Mouse (Mus musculus) ovary, adult 18-20 months (tissue): Measurements from ENCODE around the gene Dpm3.
A peak's percentile ranks its signal among the peaks of the same experiment; 100 is the strongest.
"Not testable (repeated sequence)": the region's sequence is repeated elsewhere in the genome, so short reads cannot be mapped to it uniquely, and the experiment has no call there.

Experiments
- DNase-seq: peaks from one replicate; pipeline ENCODE4 v3.0.0; 2022; ENCODE audit warnings: low spot score, mixed read lengths

Dpm3 gene

GRCm38 (mm10) chr3:89259076-89259475 is at the start of gene Dpm3:
Gene Dpm3 (plus strand): TSS chr3:89259358.
- DNase-seq: no peak

- no peak for DNase-seq
Measured at GRCm38 (mm10) chr3:89209731-89210130, 49.4 kb upstream of the Dpm3 start.

GRCm38 (mm10) chr3:89210162-89210561 is 49.0 kb upstream of the Dpm3 start:
- DNase-seq: no peak

- DNase-seq: peak; percentile 49
Measured at GRCm38 (mm10) chr3:89210731-89211130, 48.4 kb upstream of the Dpm3 start.

- DNase-seq: peak; percentile 93
Measured at GRCm38 (mm10) chr3:89213803-89214530, 45.2 kb upstream of the Dpm3 start.

- DNase-seq: no peak
Measured at GRCm38 (mm10) chr3:89214681-89215411, 44.3 kb upstream of the Dpm3 start, which contains the start of gene Thbs3. Gene Thbs3 (plus strand): TSS chr3:89215180.

GRCm38 (mm10) chr3:89215853-89216252 is 43.3 kb upstream of the Dpm3 start:
- DNase-seq: peak; percentile 58

GRCm38 (mm10) chr3:89216407-89216806 is 42.8 kb upstream of the Dpm3 start:
- DNase-seq: not testable (repeated sequence)

- no peak for DNase-seq
Measured at GRCm38 (mm10) chr3:89218271-89218670, 40.9 kb upstream of the Dpm3 start.

GRCm38 (mm10) chr3:89219546-89219945 is 39.6 kb upstream of the Dpm3 start:
- no peak for DNase-seq

GRCm38 (mm10) chr3:89221167-89221566 is 38.0 kb upstream of the Dpm3 start:
- no peak for DNase-seq

- no peak for DNase-seq
Measured at GRCm38 (mm10) chr3:89224796-89225195, 34.4 kb upstream of the Dpm3 start.

- DNase-seq: no peak
Measured at GRCm38 (mm10) chr3:89225321-89225815, 33.8 kb upstream of the Dpm3 start.

- no peak for DNase-seq
Measured at GRCm38 (mm10) chr3:89225918-89226317, 33.2 kb upstream of the Dpm3 start.

- DNase-seq: no peak
Measured at GRCm38 (mm10) chr3:89226361-89226760, 32.8 kb upstream of the Dpm3 start.

- no peak for DNase-seq
Measured at GRCm38 (mm10) chr3:89226900-89227299, 32.3 kb upstream of the Dpm3 start, which contains the start of gene Mtx1. Gene Mtx1 (minus strand): TSS chr3:89227088.

- DNase-seq: peak; percentile 89
Measured at GRCm38 (mm10) chr3:89227307-89228179, 31.6 kb upstream of the Dpm3 start.

GRCm38 (mm10) chr3:89228180-89228549 is 31.0 kb upstream of the Dpm3 start:
- DNase-seq: peak; percentile 68

- DNase-seq: no peak
Measured at GRCm38 (mm10) chr3:89228836-89229235, 30.3 kb upstream of the Dpm3 start, which contains the start of gene Muc1. Gene Muc1 (plus strand): TSS chr3:89229057.

GRCm38 (mm10) chr3:89229276-89229675 is 29.9 kb upstream of the Dpm3 start:
- no peak for DNase-seq

GRCm38 (mm10) chr3:89230561-89230960 is 28.6 kb upstream of the Dpm3 start:
- DNase-seq: no peak

- DNase-seq: no peak
Measured at GRCm38 (mm10) chr3:89231345-89231744, 27.8 kb upstream of the Dpm3 start.
